Mouse (Mus musculus) left cerebral cortex, postnatal 4 days (tissue): ENCODE results near the gene Sytl3. TPM values are rescaled to one million over a fixed set of nuclear protein-coding genes. Genes with fewer than 3 reads are reported as not detected.

ENCODE experiments used
- DNase-seq: peaks from one replicate; pipeline ENCODE4 v3.0.0-alpha.2; 2022
- intact Hi-C: fragments of 180-260 bp; cut with DNase I; formaldehyde crosslinking; loops from one replicate; pipeline ENCODE4 v1.15.1; 2025
- total RNA-seq, 2 experiments: library from RNA; stranded (reverse); gene quantifications; 2 replicates each; pipeline ENCODE4 v1.2.3; 2021

Gene Sytl3
- total RNA-seq, 2 experiments from 2014 or later: 0.68 to 1.2 TPM

DNA sequence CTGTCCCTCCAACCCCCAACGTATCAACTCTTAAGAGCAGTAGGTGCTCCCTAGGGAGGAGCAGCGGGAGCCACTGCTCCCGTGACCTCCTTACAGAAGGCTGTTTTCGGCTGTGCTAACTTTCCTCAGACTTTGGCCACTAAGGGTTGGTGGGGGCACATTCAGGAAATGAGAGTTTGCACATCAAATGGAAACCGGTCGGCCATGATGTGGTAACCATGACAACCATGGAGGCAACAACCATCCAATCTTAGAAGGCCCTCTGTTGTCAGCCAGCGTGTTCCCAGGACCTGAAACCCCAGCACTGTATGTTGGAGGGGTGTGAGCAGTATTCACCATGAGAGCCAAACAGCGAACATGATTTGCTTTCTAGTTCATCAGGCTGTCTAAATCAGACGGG is 116.3 kb downstream of the Sytl3 start:
- intact Hi-C loops: no loop called here
- DNase-seq: no peak

DNA sequence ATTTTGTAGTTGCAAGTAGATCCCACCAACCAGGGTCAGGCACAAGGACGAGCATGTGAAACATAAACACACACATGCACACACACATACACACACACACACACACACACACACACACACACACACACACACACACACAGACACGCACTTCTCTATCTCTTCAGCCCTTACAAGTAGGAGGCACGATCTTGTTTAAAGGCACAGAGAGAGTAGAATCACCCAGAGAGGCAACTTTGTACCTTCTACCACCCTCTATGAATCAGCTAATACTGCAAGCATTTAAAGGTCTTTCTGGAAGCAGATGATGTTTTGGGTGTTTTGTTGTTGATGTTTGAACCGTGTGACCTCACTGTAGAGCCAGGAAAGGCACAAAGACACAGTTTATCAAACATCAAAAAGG is 116.8 kb downstream of the Sytl3 start:
- intact Hi-C loops: no loop called here
- no peak for DNase-seq

DNA sequence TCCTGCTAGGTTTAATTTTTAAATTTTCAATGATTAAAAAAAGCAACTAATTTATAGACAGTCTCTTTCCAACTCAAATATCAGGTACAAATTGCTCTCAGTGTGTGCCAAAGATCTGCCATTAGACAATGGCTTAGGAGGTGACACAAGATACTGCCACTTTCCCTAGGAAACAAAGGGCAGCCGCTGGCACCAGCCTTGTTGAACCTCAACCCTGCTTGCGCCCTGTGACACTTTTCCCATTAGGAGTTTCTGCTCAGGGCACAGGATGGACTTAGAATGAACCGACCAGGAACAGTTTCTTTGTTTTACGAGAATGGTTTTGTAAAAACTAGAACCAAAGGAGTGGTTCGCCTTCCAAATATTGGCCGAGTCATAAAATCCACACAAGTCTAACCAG is 117.2 kb downstream of the Sytl3 start:
- no peak for DNase-seq
- intact Hi-C loops: no loop called here

DNA sequence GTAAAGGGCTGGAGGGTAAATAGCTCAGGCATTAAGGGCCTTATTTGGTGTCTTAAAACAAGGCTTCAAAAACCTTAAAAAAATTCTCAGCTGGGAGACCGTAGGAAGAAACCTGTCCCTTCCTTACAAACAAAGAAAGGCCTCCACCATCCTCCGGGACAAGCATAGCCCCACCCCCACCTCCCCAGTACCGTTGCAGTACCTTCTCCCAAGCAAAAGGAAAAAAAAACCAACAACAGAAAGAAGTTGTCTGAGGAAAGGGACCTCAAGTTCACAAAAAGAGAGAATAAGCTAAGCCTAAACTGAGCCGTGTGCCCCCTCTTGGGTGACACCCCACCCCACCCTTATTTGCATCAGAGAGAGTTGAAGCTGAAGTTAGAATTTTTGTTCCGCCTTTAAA is 117.7 kb downstream of the Sytl3 start:
- intact Hi-C loops: no loop called here
- no peak for DNase-seq

DNA sequence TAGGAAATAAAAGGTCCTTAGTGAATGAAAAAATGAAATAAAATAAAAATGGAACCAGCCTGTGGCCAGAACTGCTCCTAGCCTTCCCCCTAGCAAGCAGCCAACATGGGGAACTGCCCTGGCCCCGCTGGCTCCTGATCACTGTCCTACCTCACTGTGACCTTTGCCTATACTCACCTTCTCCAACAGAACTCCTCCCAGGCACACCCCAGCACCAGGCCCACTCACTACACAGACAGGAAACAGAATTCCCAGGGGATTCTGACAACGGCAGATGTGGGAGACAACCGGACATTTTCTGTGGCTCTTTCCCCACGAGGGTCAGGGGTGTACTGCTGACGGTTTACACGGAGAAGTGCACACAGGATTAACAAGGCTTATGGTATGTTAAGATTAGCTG is 118.2 kb downstream of the Sytl3 start:
- DNase-seq: no peak
- intact Hi-C loops: no loop called here

DNA sequence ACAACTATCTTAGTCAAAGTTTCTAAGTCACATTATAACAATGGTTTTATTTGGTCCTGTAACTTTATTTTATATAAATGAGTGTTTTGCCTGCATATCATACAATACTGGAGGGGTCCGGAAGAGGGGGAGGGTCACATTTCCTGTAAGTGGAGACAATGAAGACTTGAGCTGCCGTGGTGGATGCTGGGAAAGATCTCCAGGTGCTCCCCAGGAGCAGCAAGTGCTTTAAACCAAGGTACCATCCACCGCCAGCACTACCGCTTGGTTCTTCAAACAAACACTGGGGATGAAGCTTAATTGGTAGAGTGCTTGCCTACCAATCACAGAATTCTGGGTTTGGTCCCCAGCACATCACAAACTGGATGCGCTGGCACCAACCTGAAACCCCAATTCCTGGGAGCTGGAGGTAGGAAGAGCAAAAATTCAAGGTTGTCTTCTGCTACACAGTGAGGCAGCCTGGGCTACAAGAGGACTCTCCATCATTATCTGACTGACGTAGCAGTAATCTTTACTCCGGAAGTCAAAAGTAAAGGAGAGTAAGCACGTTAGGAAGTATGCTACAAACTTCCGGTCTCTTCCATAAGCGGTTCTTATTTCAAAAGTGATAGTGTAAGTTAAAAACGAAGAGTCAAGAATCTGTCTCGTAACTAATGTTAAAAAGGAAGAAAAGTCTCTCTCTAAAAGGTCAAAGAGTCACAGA is 118.9 kb downstream of the Sytl3 start:
- no peak for DNase-seq
- intact Hi-C loops: no loop called here

DNA sequence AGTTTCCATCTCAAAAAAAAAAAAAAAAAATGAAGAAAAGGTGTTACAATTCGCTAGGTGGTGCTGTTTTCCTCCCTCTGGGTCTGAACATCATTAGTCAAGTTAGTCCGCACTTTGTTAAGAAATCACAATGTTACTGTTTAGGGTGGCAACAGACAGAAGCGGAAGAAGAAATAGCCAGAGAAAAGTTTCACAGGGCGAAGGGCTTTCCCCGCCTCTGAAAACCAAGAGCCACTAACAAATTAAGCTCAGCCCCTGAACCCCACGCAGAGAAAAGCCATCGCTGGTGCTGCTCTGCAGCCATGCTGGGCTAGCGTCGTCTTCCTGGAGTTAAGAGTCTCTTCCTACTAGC is 119.4 kb downstream of the Sytl3 start:
- intact Hi-C loops: no loop called here
- DNase-seq: no peak

DNA sequence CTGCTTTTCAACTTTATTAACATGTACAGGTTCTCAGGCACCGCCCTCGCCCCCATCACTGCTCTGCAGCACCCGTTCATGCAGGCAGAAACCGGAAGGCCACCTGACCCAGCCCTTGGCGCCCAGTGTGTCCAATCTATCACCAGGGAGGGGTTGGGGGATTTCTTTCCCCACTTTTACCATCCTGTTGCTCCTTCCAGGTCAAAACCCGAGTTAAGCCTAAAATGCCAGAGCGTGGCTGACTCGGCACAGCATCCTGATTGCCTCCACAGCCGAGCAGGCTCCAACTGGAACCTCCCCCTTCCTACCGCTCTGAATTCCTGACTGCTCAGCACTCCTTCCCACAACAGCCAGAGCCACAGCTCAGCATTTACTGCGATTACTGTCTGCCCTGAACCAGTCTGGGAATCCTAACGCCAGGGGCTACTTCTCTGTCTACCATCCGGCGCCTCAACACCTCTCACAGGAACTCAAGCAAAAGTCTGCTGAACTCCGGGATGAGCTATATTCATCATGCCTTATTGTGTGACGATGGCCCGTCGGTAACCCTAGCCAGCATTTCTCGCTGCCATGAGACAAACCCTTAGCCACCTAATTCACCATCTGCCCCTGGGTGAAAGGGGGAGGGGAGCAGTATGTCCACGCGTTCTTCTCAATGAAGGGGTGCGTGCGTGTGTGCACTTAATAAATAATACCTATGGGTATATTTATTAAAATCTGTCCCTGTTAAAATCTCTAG is 120.0 kb downstream of the Sytl3 start:
- intact Hi-C loops: no loop called here
- DNase-seq: peak; percentile 35

DNA sequence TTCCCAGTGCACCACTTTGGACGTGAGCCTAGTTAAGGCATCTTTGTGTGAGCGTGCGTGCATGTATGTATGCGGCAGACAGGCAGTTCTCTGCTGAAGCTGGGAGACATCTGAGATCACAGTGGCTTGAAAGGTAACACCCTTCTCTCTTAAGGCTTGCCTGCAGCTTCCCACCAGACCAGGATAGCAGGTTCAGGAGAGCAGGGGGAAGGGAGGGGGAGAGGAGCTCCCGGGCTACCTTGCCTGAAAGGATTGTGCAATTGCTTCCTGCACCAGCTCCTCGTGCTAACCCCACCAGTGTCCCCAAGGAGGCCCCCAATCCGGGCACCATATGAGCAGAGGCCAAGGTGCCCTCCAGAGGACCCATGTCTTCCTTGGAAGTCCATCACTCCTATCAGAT is 120.7 kb downstream of the Sytl3 start:
- intact Hi-C loops: loop anchor here (10.0 kb wide), 1 partner anchor 105 kb away; no protein-coding TSS in a partner anchor
- no peak for DNase-seq

DNA sequence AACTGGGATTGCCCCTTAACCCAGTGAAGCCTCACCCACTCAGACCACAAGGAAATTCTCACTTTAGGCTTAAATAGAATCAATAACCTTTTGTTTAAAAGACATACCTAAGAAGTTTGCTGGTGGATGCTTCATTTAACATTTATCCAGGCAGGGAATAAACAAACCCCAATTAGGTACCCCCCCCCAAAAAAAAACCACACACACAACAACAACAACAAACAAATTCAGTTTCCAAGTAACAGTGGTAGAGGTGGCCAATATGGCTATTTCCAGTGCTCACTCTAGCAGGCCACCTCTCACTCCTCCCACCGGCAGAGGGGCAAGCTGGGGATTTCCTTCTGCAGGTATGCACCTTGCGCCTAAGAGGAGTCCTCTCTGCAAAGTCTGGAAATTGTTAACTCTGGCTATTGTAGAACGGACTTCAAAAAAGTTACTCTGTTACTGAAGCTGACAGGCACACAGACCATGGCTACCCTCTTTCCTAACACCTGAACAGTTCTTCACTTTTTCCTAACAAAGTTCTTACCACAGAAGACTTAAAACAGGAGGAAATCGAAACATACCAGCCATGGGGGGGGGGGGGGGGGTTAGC is 121.7 kb downstream of the Sytl3 start:
- intact Hi-C loops: loop anchor here (10.0 kb wide), 1 partner anchor 104 kb away; no protein-coding TSS in a partner anchor
- DNase-seq: no peak

DNA sequence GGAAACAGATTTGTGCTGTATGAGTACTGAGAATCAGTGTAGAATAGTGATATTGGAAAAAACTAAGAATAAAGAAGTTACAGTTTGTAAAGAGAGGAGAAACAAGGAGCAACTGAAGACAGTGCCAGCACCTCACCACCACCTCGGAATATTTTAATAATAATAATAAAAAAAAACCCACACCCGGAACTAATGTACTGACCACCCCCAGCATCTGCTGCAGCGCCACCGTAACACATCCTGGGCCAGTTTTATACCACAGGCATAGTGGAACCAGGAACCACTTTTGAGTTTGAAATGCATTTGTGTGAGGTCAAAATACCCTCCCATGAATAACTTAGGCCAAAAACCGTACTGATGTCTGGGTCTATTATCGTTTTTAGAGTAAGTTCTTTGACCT is 122.4 kb downstream of the Sytl3 start:
- intact Hi-C loops: loop anchor here (10.0 kb wide), 1 partner anchor 104 kb away; no protein-coding TSS in a partner anchor
- no peak for DNase-seq

DNA sequence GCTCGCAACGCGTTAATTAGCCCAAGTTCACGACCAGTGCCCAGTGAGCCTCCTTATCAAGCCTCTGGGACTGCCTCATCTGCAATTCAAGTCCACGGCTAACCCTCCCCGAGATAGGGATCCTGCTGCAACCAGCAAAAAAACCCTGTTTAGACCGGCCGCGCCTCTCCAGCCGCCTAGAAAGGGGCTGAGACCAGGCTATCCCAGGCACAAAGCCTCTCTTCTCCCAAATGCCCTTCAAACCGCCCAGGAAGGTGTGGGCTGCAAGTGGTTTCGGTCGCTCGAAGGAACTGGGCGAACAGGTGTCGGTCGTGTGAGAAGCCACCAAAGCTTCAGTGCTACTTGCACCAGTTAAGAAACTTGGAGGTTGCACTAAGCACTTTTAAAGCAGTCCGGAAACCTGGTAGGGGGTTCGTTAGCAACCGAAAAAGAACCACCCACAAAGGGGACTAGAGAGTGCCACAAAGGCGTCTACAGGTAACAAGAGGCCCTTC is 123.2 kb downstream of the Sytl3 start:
- no peak for DNase-seq
- intact Hi-C loops: loop anchor here (10.0 kb wide), 1 partner anchor 103 kb away; no protein-coding TSS in a partner anchor

DNA sequence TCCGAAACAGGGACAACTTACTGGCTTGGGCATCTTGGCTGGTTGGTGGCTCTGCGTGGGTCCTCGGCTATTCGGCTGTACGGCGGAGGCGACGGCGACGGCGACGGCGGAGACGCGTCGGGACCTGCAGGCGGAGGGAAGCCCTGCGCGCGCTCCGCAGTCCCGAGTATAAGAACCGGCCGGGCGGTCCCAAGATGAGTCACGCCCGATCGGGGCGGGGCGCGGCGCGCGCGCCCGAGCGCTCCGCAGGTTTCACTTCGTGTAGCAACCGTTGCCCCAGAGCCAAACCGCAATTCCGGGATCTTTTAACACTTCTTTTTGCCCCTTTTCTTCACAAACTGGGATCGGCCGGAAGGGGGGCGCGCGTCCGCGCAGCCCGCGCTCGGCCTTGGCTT is 123.7 kb downstream of the Sytl3 start, which contains the start of gene Ezr:
Gene Ezr (minus strand): TSS at position 174 of the 395 bp plus-strand sequence.
- DNase-seq: peak; percentile 85
- intact Hi-C loops: loop anchor here (10.0 kb wide), 1 partner anchor 102 kb away; no protein-coding TSS in a partner anchor

DNA sequence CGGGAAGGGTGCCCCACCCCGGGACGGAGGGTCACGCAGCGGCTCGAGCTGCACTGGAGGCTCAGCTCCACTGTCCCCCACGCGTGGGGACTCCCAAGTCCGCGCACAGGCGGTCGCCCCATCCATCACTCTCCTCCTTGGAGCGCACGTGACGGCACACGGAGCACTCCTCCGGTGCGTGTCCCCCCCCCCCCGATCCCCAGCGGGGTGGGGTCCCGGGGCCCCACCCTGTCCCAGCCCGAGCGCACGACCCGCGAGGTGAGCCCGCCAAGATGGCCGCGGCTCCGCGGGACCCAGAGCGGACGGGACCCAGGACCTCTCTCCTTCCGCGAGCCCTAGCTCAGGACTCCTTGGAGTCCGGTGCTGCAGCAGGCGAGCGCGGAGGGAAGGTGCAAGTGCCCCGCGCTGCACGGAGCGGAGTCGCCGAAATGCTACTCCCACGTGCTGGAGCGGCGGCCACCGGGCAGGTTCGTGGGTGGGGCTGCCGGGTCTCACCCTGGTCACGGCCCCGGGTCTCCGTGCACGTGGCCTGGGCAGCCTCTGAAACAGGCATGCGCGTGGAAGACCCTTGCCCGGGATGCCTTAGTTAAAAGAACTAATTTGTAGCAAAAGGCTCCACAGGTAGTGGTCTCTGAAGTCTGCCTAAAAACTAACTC is 124.2 kb downstream of the Sytl3 start:
- DNase-seq: peak; percentile 40
- intact Hi-C loops: loop anchor here (10.0 kb wide), 1 partner anchor 102 kb away; no protein-coding TSS in a partner anchor

DNA sequence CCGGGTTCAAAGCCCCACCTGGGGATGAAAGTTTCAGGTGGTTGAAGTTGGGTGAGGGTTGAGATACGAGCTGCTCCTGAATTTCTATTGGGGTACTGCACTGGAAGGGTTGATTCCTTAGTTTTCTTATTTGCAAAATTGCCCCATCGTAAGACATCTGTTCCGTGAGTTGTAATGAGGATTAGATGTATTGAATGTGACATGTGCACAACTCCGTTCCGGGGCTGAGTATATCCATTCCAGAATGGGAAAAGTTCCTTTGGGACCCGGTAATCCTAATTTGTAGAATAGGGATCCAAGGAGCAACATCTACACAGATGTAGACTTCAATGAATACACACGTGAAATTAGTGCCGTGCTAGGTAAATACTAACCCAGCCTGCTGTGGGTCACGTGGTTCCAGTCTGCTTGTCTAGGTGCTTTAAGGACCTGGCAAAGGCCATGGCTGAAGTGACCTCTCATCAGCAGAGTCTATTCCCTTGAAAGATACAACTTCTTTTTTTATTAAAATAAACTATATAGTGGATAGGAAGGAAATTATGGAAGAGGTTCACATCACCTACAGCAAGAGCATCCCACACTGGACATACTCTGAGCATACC is 125.0 kb downstream of the Sytl3 start:
- intact Hi-C loops: loop anchor here (10.0 kb wide), 1 partner anchor 101 kb away; no protein-coding TSS in a partner anchor
- DNase-seq: no peak

DNA sequence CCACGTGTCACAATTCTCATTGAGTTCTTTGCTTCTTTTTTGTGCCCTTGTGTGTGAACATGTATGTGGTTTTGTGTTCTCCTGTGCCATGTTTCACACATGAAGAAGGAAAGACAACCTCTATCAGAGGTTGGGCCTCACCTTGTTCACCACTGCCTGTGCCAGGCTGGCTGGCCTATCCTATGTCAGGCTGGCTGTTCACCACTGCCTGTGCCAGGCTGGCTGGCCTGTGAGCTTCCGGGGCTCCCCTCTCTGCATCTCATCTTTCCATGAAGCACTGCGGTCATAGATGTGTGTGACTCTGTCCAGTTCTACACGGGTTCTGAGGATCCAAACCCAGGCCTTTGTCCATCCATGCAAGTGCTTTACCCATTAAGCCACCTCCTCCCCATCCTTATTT is 128.3 kb downstream of the Sytl3 start:
- intact Hi-C loops: loop anchor here (10.0 kb wide), 1 partner anchor 98 kb away; no protein-coding TSS in a partner anchor
- DNase-seq: peak; percentile 49
